Mouse (Mus musculus) E14TG2a.4 (cell line): ENCODE results near the gene Zkscan16.

Experiments used
- H3K27me3 ChIP-seq: 2 replicates; pipeline ENCODE4 v1.6.1; 2014; ENCODE audit warnings: low read length, control low read depth; ENCODE audit not compliant: insufficient read depth
- H3K36me3 ChIP-seq: 2 replicates; pipeline ENCODE4 v1.6.1; 2014; ENCODE audit warnings: low read length, control low read depth; ENCODE audit not compliant: insufficient read depth
- H3K4me1 ChIP-seq: replicated peaks from 2 replicates; pipeline ENCODE4 v1.6.1; 2014; ENCODE audit warnings: low read depth, low read length, control low read depth
- H3K4me3 ChIP-seq: replicated peaks from 2 replicates; pipeline ENCODE4 v1.5.1; 2014; ENCODE audit warnings: mild to moderate bottlenecking, low read length
- H3K9me3 ChIP-seq: 2 replicates; pipeline ENCODE4 v1.6.1; 2014; ENCODE audit warnings: low read length, control low read depth
- CTCF ChIP-seq: conservative IDR thresholded peaks from 2 replicates; pipeline ENCODE4 v1.5.1; 2014; ENCODE audit warnings: low read length
- NANOG ChIP-seq: IDR thresholded peaks from 2 replicates; pipeline ENCODE4 v1.6.1; 2014; ENCODE audit warnings: borderline replicate concordance, low read length, mixed read lengths
- POU5F1 ChIP-seq: IDR thresholded peaks from 2 replicates; pipeline ENCODE4 v1.6.1; 2014; ENCODE audit warnings: low read length, borderline replicate concordance

Gene Zkscan16

GRCm38 (mm10) chr4:58961719-58962118 is 18.3 kb downstream of the Zkscan16 start:
- Histone ChIP-seq H3K9me3 (no peaks in the 10 kb centered on the region), H3K27me3 (peaks cover 13% of the 10 kb centered on the region), H3K4me1 (0 out of 2 replicates have a peak, but pooled peaks cover 6% of the 10 kb centered on the region), H3K4me3 (no peak overlapping the region), H3K36me3 (no peaks in the 10 kb centered on the region)
- TF ChIP-seq POU5F1 (no peak), CTCF (no peak), NANOG (no peak)

GRCm38 (mm10) chr4:58963271-58963670 is 19.8 kb downstream of the Zkscan16 start:
- Histone ChIP-seq H3K4me1 (no peaks in the 10 kb centered on the region), H3K4me3 (no peak overlapping the region), H3K36me3 (no peaks in the 10 kb centered on the region), H3K9me3 (no peaks in the 10 kb centered on the region), H3K27me3 (no peaks in the 10 kb centered on the region)
- TF ChIP-seq NANOG (no peak), CTCF (no peak), POU5F1 (no peak)

GRCm38 (mm10) chr4:58965136-58965535 is 21.7 kb downstream of the Zkscan16 start:
- TF ChIP-seq CTCF (no peak), POU5F1 (no peak), NANOG (no peak)
- no peaks in the 10 kb centered on the region for H3K9me3 ChIP-seq
- no peak overlapping the region for H3K4me3 ChIP-seq

GRCm38 (mm10) chr4:58970678-58971077 is 27.2 kb downstream of the Zkscan16 start:
- no peaks in the 10 kb centered on the region for H3K4me1 ChIP-seq
- H3K36me3 ChIP-seq: no peaks in the 10 kb centered on the region
- no peak for TF ChIP-seq CTCF
- TF ChIP-seq NANOG: no peak
- no peak for TF ChIP-seq POU5F1
- H3K4me3 ChIP-seq: no peak overlapping the region
- H3K27me3 ChIP-seq: no peaks in the 10 kb centered on the region
- H3K9me3 ChIP-seq: no peaks in the 10 kb centered on the region

More at GRCm38 (mm10) chr4:58965136-58965535, 21.7 kb downstream of the Zkscan16 start:
- Histone ChIP-seq H3K4me1 (no peaks in the 10 kb centered on the region), H3K27me3 (no peaks in the 10 kb centered on the region), H3K36me3 (no peaks in the 10 kb centered on the region)

GRCm38 (mm10) chr4:58975711-58976110 is 32.3 kb downstream of the Zkscan16 start:
- H3K4me1 ChIP-seq: no peaks in the 10 kb centered on the region
- TF ChIP-seq POU5F1: no peak
- TF ChIP-seq CTCF: no peak
- no peak for TF ChIP-seq NANOG
- H3K27me3 ChIP-seq: no peaks in the 10 kb centered on the region
- no peaks in the 10 kb centered on the region for H3K36me3 ChIP-seq
- no peaks in the 10 kb centered on the region for H3K9me3 ChIP-seq
- no peak overlapping the region for H3K4me3 ChIP-seq

GRCm38 (mm10) chr4:58981421-58981820 is 38.0 kb downstream of the Zkscan16 start:
- TF ChIP-seq NANOG (no peak), POU5F1 (no peak), CTCF (no peak)
- Histone ChIP-seq H3K4me1 (peaks cover 19% of the 10 kb centered on the region), H3K9me3 (no peaks in the 10 kb centered on the region; the same call in 1 of the 2 replicates), H3K27me3 (peaks cover 6% of the 10 kb centered on the region; the same call in 1 of the 2 replicates), H3K4me3 (no peak overlapping the region), H3K36me3 (peaks cover 4% of the 10 kb centered on the region; the same call in 1 of the 2 replicates)

- no peak overlapping the region for H3K4me3 ChIP-seq
These were observed 39.4 kb downstream of the Zkscan16 start for GRCm38 (mm10) chr4:58982806-58983205.

GRCm38 (mm10) chr4:58985157-58985648 is 41.8 kb downstream of the Zkscan16 start:
- Histone ChIP-seq H3K4me1 (peaks cover 37% of the 10 kb centered on the region), H3K9me3 (no peaks in the 10 kb centered on the region; the same call in 1 of the 2 replicates), H3K27me3 (peaks cover 6% of the 10 kb centered on the region; the same call in 1 of the 2 replicates), H3K36me3 (peaks cover 4% of the 10 kb centered on the region; the same call in 1 of the 2 replicates), H3K4me3 (no peak overlapping the region)
- TF ChIP-seq NANOG (0 out of 2 replicates have a peak, but pooled peaks have one; percentile 4), CTCF (peak; percentile 89), POU5F1 (no peak)

More at GRCm38 (mm10) chr4:58982806-58983205, 39.4 kb downstream of the Zkscan16 start:
- peaks cover 6% of the 10 kb centered on the region; the same call in 1 of the 2 replicates for H3K27me3 ChIP-seq
- peaks cover 33% of the 10 kb centered on the region for H3K4me1 ChIP-seq
- H3K9me3 ChIP-seq: no peaks in the 10 kb centered on the region; the same call in 1 of the 2 replicates
- no peak for TF ChIP-seq POU5F1
- no peak for TF ChIP-seq CTCF
- no peak for TF ChIP-seq NANOG
- peaks cover 4% of the 10 kb centered on the region; the same call in 1 of the 2 replicates for H3K36me3 ChIP-seq

- peak within 1 kb of the TSS; percentile 82 for H3K4me3 ChIP-seq
- no peaks in the 10 kb centered on the region; the same call in 1 of the 2 replicates for H3K9me3 ChIP-seq
- peaks cover 13% of the 10 kb centered on the region for H3K27me3 ChIP-seq
- peaks cover 4% of the 10 kb centered on the region; the same call in 1 of the 2 replicates for H3K36me3 ChIP-seq
- TF ChIP-seq CTCF: no peak
- no peak for TF ChIP-seq NANOG
- peaks cover 48% of the 10 kb centered on the region for H3K4me1 ChIP-seq
These were observed 43.2 kb downstream of the Zkscan16 start, which contains the start of gene Ptgr1 for GRCm38 (mm10) chr4:58986540-58987190. Ptgr1 (minus strand) TSS chr4:58987119.
